Mouse (Mus musculus): Measurements from ENCODE around the gene Arhgap23. TPM values are rescaled to one million over a fixed set of nuclear protein-coding genes. Genes with fewer than 3 reads are reported as not detected.

Gene Arhgap23
- polyA plus RNA-seq, 1 experiment from 2014 or later: 9.3 TPM

DNA sequence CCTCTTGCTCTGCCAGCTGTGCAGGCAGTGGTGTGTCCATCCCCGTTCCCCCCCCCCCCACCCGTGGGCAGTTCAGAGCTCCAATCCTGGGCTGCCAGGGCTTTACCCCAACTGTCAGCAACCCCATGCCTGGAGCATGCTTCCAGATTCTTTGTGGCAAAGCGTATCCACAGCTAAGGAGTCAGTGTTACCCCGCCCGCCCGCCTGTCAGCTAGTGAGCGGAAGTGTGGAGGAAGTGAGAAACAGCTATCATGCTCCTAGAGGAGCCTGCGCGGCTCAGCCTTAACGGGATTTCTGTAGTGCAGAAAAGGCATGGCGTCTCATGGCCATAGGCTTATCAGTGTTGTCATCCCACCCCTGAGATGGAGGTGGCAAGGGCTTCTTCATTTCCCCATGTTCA lies 21.2 kb upstream of the Arhgap23 start:
- no peak for ATAC-seq (ENCODE audit: low FRiP score)
- 88% methylated on average over 10 of the region's 11 CpGs for WGBS
- Histone ChIP-seq H3K9ac (no peak overlapping the region), H3K27me3 (no peaks in the 10 kb centered on the region), H3K36me3 (peaks cover 78% of the 10 kb centered on the region), H3K9me3 (replicated peaks) (no peaks in the 10 kb centered on the region), H3K27ac (no peak overlapping the region), H3K4me1 (no peaks in the 10 kb centered on the region), H3K4me2 (replicated peaks) (no peak overlapping the region), H3K4me3 (no peak overlapping the region)

DNA sequence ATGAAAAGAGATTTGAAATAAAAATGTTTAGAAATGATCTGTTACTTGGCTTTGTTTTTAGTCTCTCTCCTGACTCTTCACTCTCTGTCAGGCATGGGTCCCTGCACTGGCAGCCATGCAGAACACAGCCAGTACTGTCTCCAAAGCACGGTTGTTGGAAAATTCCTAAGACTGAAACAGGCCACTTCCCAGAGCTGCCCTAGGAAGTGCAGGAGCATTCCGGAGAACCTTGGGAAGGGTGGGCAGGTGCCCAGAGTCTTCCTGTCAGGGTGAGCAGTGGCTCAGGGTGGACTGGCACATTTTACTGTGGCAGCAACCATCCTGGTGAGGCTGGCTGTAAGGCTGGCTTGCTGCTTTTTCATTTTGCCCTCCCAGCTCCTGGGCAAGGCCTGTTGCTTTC lies 16.8 kb upstream of the Arhgap23 start:
- H3K36me3 ChIP-seq: peaks cover 36% of the 10 kb centered on the region
- no peak overlapping the region for H3K27ac ChIP-seq
- H3K4me3 ChIP-seq: no peak overlapping the region
- H3K4me1 ChIP-seq: peaks cover 18% of the 10 kb centered on the region
- no peak for ATAC-seq (ENCODE audit: low FRiP score)
- no peak overlapping the region for H3K4me2 ChIP-seq (replicated peaks)
- WGBS: 70% methylated on average over 2 of the region's 2 CpGs
- no peak overlapping the region for H3K9ac ChIP-seq
- H3K27me3 ChIP-seq: no peaks in the 10 kb centered on the region
- no peaks in the 10 kb centered on the region for H3K9me3 ChIP-seq (replicated peaks)

DNA sequence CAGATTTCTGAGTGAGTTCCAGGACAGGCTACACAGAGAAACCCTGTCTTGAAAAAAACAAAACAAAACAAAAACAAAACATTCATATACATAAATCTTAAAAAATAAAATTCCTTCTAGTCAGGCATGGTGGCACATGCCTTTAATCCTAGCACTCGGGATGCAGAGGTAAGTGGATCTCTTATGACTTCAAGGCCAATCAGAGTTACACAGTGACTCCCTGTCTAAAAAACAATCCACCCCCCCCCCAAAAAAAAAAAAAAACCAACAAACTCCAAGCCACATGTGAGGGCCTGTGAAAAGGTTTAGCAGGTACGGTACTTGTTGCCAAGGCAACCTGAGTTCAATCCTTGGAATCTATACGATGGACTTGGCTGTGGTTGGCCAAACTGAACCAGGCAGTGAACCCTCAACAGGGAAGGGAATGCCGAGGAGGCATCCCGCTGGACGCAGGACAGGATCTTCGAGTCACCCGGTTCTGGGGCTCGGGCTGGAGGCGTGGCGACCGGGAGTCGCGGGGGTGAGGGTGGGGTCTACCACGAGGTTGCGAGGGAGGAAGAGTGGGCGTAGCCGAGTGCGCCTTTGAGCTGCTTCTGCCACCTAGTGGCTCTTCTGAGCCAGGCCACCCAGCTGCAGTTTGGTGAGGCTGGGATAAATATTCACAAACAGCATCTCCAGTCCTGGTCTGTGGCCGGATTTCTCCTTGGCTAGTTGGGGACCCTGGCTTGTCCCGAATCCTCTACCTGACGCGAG lies 15.2 kb upstream of the Arhgap23 start:
- H3K9me3 ChIP-seq (replicated peaks): no peaks in the 10 kb centered on the region
- 0 out of 2 replicates have a peak overlapping the region, but pooled peaks have one; percentile 39 for H3K9ac ChIP-seq
- H3K4me2 ChIP-seq (replicated peaks): peak overlapping the region; percentile 63
- H3K4me1 ChIP-seq: peaks cover 30% of the 10 kb centered on the region
- peak overlapping the region; percentile 25 for H3K4me3 ChIP-seq
- H3K27me3 ChIP-seq: peaks cover under 1% of the 10 kb centered on the region; the same call in 1 of the 2 replicates
- peaks cover 20% of the 10 kb centered on the region for H3K36me3 ChIP-seq
- ATAC-seq (ENCODE audit: low FRiP score): peak; percentile 44; the same call in 1 of the 2 replicates
- WGBS: 4% methylated on average over 23 of the region's 23 CpGs
- no peak overlapping the region for H3K27ac ChIP-seq

DNA sequence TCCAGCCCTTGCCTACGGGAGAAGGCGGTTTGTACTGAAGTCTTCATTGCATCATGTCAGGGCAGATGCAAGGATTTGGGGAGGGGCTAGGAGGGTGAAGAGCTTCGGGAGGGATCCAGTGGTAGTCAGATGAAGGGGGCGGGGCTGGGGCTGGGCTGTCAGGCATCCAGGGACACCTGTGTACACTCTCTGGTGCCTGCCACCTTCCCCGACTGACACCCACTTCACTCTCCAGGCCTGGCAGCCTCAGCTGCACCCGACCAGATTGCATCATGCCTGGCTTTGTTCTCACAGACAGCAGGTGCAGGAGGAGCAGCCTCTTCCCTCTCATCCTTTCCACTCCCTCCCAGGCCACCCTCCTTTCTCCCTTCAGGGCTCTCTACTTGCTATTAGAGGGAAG lies 14.3 kb upstream of the Arhgap23 start:
- H3K27ac ChIP-seq: peak overlapping the region; percentile 68
- peaks cover 39% of the 10 kb centered on the region for H3K4me1 ChIP-seq
- ATAC-seq (ENCODE audit: low FRiP score): peak; percentile 26
- H3K9me3 ChIP-seq (replicated peaks): no peaks in the 10 kb centered on the region
- WGBS: 13% methylated on average over 6 of the region's 6 CpGs
- peak overlapping the region; percentile 39; the same call in 1 of the 2 replicates for H3K9ac ChIP-seq
- H3K36me3 ChIP-seq: peaks cover 11% of the 10 kb centered on the region
- H3K4me3 ChIP-seq: no peak overlapping the region
- H3K27me3 ChIP-seq: peaks cover 10% of the 10 kb centered on the region
- H3K4me2 ChIP-seq (replicated peaks): peak overlapping the region; percentile 63

DNA sequence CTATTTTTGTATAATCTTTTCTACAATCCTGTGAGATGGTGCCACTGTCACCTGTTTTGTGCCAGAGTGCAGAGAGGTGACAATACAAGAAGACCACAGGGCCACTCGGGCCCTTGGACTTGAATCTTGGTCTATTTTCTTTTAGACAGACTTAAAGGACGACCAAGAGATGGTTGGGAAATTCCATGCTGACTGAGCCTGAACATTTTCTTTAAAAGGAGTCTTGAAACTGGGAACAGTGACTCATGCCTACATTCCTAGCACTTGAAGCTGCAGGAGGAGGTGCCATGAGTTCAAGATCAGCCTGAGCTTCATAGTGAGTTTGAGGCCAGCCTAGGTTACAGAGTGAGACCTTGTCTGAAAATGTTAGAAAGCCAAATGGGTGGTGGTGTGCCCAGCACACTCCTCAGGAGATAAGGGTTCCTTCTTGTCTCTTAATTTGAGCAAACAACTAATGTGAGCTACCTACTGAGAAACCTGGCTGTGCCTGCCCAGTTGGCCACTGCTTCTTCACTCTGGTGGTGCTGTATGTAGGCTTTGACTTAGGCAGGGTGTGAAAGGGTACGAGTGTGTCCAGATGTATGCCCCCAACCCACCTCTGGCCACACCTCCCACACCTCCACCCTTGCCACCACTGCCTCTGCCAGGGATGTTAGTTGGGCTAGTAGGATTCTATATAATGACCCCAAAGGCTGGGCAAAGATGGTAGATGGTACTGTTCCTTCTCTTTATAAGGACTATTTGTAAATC lies 13.5 kb upstream of the Arhgap23 start:
- peak overlapping the region; percentile 68 for H3K27ac ChIP-seq
- H3K9me3 ChIP-seq (replicated peaks): no peaks in the 10 kb centered on the region
- no peak overlapping the region for H3K9ac ChIP-seq
- H3K4me1 ChIP-seq: peaks cover 47% of the 10 kb centered on the region
- peaks cover 18% of the 10 kb centered on the region for H3K27me3 ChIP-seq
- no peak for ATAC-seq (ENCODE audit: low FRiP score)
- peaks cover 10% of the 10 kb centered on the region for H3K36me3 ChIP-seq
- H3K4me2 ChIP-seq (replicated peaks): no peak overlapping the region
- no peak overlapping the region for H3K4me3 ChIP-seq
- WGBS: 80% methylated on average over 3 of the region's 3 CpGs

DNA sequence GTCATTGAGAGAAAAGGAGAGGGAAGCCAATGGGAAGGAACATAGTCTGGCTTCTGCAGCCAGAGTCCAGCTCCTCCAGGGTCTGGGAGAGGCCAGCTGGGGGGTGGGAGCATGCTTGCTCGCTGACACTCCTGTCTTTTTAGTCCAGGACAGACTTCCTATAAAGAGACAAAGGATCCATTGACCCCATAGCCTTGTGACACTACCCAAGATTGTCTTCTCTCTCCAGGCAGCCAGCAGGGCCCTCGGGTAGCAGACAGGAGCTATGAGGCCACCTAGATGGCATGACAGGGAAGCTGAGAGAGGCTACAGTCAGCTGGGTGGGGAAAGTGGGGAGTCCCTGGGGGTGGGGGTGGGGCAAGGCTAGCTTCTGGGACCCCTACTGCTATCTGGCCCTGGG lies 12.6 kb upstream of the Arhgap23 start:
- Histone ChIP-seq H3K9ac (no peak overlapping the region), H3K36me3 (peaks cover 6% of the 10 kb centered on the region), H3K4me1 (peaks cover 51% of the 10 kb centered on the region), H3K4me2 (replicated peaks) (no peak overlapping the region), H3K27ac (0 out of 2 replicates have a peak overlapping the region, but pooled peaks have one; percentile 1), H3K27me3 (peaks cover 27% of the 10 kb centered on the region), H3K9me3 (replicated peaks) (no peaks in the 10 kb centered on the region), H3K4me3 (no peak overlapping the region)
- WGBS: 0% methylated on average over 2 of the region's 2 CpGs
- ATAC-seq (ENCODE audit: low FRiP score): no peak

DNA sequence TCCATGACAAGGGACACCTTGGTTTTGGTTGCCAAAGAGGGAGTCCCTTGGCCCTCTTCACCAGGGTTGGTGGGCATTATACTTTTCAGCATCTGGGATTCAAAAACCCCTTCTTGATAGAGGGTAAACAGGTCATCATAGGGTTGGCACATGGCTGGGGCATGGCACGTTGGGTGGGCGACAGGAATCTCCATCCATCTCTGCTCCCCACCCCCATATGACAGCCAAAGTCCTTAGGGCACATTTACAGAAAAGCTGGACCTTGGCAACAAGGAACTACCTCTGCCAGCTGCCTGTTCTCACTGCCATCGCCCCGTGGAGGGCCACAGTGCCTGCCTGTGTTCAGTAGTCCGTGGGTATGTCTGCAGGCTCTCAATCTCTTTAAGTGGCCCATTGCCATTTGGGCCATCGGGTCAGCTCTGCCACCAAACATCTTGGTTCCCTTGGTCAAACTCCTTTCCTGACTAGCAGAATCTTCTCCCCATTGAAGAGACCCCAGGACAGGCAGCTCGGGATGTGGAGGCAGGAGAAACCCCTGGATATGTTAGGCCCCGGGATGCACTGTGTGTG lies 11.6 kb upstream of the Arhgap23 start:
- no peak for ATAC-seq (ENCODE audit: low FRiP score)
- peaks cover 3% of the 10 kb centered on the region for H3K36me3 ChIP-seq
- H3K27ac ChIP-seq: 0 out of 2 replicates have a peak overlapping the region, but pooled peaks have one; percentile 53
- no peak overlapping the region for H3K9ac ChIP-seq
- peak overlapping the region; percentile 51 for H3K4me3 ChIP-seq
- no peaks in the 10 kb centered on the region for H3K9me3 ChIP-seq (replicated peaks)
- peaks cover 54% of the 10 kb centered on the region for H3K4me1 ChIP-seq
- peak overlapping the region; percentile 74 for H3K4me2 ChIP-seq (replicated peaks)
- H3K27me3 ChIP-seq: peaks cover 30% of the 10 kb centered on the region
- 40% methylated on average over 8 of the region's 8 CpGs for WGBS

DNA sequence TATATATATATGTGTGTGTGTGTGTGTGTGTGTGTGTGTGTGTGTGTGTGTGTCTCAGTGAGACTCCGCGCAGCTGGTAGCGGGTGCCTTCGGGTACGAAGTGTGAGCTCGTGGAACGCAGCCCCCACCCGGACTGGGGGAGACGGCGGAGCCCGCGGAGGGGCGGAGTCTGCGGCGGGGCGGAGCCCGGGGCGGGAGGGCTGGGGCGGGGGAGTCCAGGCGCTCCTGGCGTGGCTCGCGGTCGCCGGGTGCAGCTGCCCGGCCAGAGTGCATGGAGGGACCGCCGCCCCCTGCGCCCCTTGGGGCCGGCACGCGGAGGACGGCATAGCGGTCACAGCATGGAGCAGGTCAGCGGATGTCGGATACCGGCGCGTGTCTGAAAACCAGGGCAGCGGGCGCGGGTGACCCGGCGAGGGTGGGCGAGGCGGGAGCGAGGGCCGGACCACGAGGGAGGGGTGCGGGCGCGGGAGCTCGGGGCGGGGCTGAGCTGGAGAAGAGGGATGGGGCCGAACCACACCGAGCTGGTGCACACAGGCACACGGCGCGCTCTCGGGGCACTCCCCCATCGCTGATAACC lies 11.1 kb upstream of the Arhgap23 start:
- H3K4me2 ChIP-seq (replicated peaks): peak overlapping the region; percentile 74
- H3K9me3 ChIP-seq (replicated peaks): no peaks in the 10 kb centered on the region
- peak; percentile 46 for ATAC-seq (ENCODE audit: low FRiP score)
- H3K4me1 ChIP-seq: peaks cover 54% of the 10 kb centered on the region
- peak overlapping the region; percentile 63 for H3K9ac ChIP-seq
- H3K4me3 ChIP-seq: peak overlapping the region; percentile 51
- H3K36me3 ChIP-seq: no peaks in the 10 kb centered on the region; the same call in 1 of the 2 replicates
- H3K27ac ChIP-seq: peak overlapping the region; percentile 58; the same call in 1 of the 2 replicates
- WGBS: under 1% methylated on average over 47 of the region's 61 CpGs
- H3K27me3 ChIP-seq: peaks cover 30% of the 10 kb centered on the region

DNA sequence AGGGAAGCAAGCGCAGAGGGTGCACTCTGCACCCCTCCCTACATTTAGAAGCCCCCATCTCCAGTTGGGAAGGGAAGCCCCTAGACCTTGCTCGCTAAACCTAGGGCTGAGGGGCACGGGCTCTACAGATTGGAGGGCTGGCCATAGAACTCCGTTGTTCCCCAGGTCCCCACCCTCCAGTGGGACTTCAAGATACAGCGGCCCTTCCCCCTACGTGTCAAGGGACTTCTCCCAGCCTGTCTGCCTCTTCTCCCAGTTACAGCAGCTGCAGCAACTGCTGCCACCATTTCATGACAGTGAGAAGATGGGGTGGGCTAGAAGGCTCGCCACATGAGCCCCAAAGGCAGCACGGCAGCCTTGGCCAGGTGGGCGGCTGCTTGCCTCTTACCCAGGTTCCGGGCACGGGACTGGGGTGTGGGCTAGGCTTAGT lies 10.6 kb upstream of the Arhgap23 start:
- Histone ChIP-seq H3K4me1 (peaks cover 54% of the 10 kb centered on the region), H3K36me3 (no peaks in the 10 kb centered on the region), H3K4me3 (peak overlapping the region; percentile 51), H3K9me3 (replicated peaks) (no peaks in the 10 kb centered on the region), H3K27ac (peak overlapping the region; percentile 58; the same call in 1 of the 2 replicates), H3K27me3 (peaks cover 30% of the 10 kb centered on the region), H3K4me2 (replicated peaks) (peak overlapping the region; percentile 74), H3K9ac (peak overlapping the region; percentile 63)
- 2% methylated on average over 11 of the region's 11 CpGs for WGBS
- peak; percentile 56 for ATAC-seq (ENCODE audit: low FRiP score)

DNA sequence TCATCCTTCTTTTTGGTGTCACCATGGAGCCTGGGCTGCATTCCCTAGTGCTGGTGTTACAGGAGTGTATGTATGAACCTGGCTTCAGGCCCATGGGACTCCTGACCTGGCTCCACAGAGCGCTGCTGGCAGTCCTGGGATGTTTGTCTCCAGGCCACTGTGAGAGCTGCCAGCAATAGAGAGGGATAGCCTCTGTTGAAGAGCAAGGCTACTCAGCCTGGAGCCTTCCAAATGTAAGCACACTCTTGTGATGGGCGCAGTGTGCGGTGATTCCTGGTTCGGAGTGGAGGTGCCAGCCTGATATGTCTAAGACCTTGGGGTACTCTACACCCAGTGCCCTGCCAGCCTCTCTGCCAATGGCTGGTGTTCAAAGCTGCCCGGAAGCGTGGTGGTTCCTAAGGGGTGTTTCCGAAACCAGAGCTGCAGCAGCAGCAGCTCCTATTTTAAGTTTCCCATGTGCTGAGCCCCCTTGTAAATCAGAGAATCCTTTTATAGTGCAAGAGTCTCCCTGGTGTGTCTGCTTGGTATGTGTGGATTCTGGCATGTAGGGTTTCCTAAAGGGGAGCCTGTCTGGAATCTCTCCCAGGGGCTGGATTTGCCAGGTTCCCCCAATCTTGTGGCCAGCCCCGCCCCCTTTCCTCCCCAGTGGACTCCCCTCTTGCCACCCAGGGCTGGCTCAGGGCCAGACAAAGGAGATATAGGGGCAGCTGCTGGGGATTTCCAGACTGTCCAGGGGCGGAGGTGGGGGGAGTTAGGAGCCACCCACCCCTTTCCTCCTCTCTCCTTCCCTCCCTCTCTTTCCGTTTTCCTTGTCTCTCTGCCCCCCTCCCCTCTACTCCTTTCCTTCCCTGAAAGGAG lies 9.0 kb upstream of the Arhgap23 start:
- H3K27ac ChIP-seq: peak overlapping the region; percentile 30

DNA sequence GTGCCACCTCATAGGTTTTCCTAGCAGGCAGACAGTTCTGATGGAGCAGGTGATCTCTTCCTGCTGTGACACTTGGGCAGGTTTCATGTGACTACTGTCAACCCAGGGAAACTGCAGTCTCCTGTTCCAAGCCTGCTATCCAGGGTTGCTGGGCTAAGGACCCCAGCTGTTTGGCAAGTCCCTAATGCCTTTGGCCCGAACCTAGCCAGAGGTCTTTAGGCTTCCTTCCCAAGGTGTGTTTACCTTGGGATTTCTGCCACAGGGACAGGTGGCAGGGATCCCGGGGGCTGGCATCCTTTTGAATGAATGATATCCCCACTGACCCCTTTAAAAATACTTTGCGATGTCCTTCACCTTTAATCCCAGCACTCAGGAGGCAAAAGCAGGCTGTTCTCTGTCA lies 7.9 kb upstream of the Arhgap23 start:
- no peak overlapping the region for H3K4me3 ChIP-seq
- H3K36me3 ChIP-seq: no peaks in the 10 kb centered on the region
- 89% methylated on average over 3 of the region's 3 CpGs for WGBS
- peaks cover 30% of the 10 kb centered on the region for H3K27me3 ChIP-seq
- no peak overlapping the region for H3K4me2 ChIP-seq (replicated peaks)
- peaks cover 52% of the 10 kb centered on the region for H3K4me1 ChIP-seq
- H3K9ac ChIP-seq: no peak overlapping the region
- H3K9me3 ChIP-seq (replicated peaks): no peaks in the 10 kb centered on the region
- ATAC-seq (ENCODE audit: low FRiP score): no peak
- H3K27ac ChIP-seq: no peak overlapping the region

More for the DNA sequence above, 9.0 kb upstream of the Arhgap23 start:
- no peak for ATAC-seq (ENCODE audit: low FRiP score)
- H3K4me2 ChIP-seq (replicated peaks): peak overlapping the region; percentile 74
- H3K9ac ChIP-seq: no peak overlapping the region
- 61% methylated on average over 10 of the region's 10 CpGs for WGBS
- H3K36me3 ChIP-seq: no peaks in the 10 kb centered on the region
- H3K4me3 ChIP-seq: no peak overlapping the region
- peaks cover 46% of the 10 kb centered on the region for H3K4me1 ChIP-seq
- peaks cover 30% of the 10 kb centered on the region for H3K27me3 ChIP-seq
- H3K9me3 ChIP-seq (replicated peaks): no peaks in the 10 kb centered on the region

Measured in hindbrain, embryonic 12.5 days (tissue).